Mouse (Mus musculus) c-Kit-positive CD71-positive TER-119-positive erythroid progenitor cells, embryonic 14.5 days (primary cell): ENCODE data around the gene Zfp551.

Source experiments
- DNase-seq: peaks from one replicate; pipeline ENCODE4 v3.0.0-alpha.2; 2013; ENCODE audit warnings: low spot score

Zfp551 gene

GRCm38 (mm10) chr7:12422245-12422849 lies at the start of gene Zfp551:
TSS of gene Zfp551 (minus strand) at chr7:12422751.
- DNase-seq = peak; percentile 39

- DNase-seq = no peak
These were observed 304 bp upstream of the Zfp551 start for GRCm38 (mm10) chr7:12422855-12423254.

- DNase-seq = no peak
These were observed 810 bp downstream of the Zfp551 start for GRCm38 (mm10) chr7:12421741-12422140.

GRCm38 (mm10) chr7:12369173-12369572 lies 53.4 kb downstream of the Zfp551 start, which contains the start of gene Vmn1r84:
TSS of gene Vmn1r84 (minus strand) at chr7:12369273.
- no peak for DNase-seq
